Mouse (Mus musculus) hematopoietic stem cell, adult 5-6 weeks (primary cell): ENCODE data around the gene Leo1. TPM values are rescaled to one million over a fixed set of nuclear protein-coding genes. Genes with fewer than 3 reads are reported as not detected.
"Not testable (repeated sequence)": the region's sequence is repeated elsewhere in the genome, so short reads cannot be mapped to it uniquely, and the experiment has no call there.

Experiments used
- ATAC-seq, 2 experiments: fragments of 125-278 bp in 1 of 2; replicated peaks in 1 of 2; 2 replicates each; pipeline ENCODE4 v1.8.0; 2016 to 2017; ENCODE audit warnings: inconsistent platforms in 2 of 2, mild to moderate bottlenecking in 2 of 2, moderate number of reproducible peaks in 2 of 2, low read depth in 1 of 2, moderate TSS enrichment in 1 of 2; ENCODE audit not compliant: low FRiP score in 2 of 2, poor library complexity in 2 of 2, severe bottlenecking in 2 of 2, insufficient read depth in 1 of 2, low TSS enrichment in 1 of 2
- total RNA-seq: library from RNA; stranded (forward); fragments of 172-1452, 232-1000 nt; gene quantifications from 2 replicates; pipeline ENCODE4 v1.2.3, GENCODE M21; 2017

Gene Leo1
- total RNA-seq, 1 experiment from 2014 or later = 54.1 TPM

- no peak for ATAC-seq
These were observed 3.7 kb downstream of the Leo1 start for GRCm38 (mm10) chr9:75444981-75445380.

GRCm38 (mm10) chr9:75446574-75446973, 5.2 kb downstream of the Leo1 start:
- ATAC-seq = not testable (repeated sequence)

GRCm38 (mm10) chr9:75448021-75448420, 6.7 kb downstream of the Leo1 start:
- no peak for ATAC-seq

GRCm38 (mm10) chr9:75453994-75454393, 12.7 kb downstream of the Leo1 start:
- no peak for ATAC-seq

- no peak for ATAC-seq
These were observed 14.4 kb downstream of the Leo1 start for GRCm38 (mm10) chr9:75455684-75456083.

GRCm38 (mm10) chr9:75463050-75463660, 21.8 kb downstream of the Leo1 start:
- no peak for ATAC-seq

- ATAC-seq = no peak
These were observed 24.5 kb downstream of the Leo1 start for GRCm38 (mm10) chr9:75465856-75466255.

GRCm38 (mm10) chr9:75466641-75467040, 25.3 kb downstream of the Leo1 start:
- no peak for ATAC-seq

- no peak for ATAC-seq
These were observed 26.3 kb downstream of the Leo1 start for GRCm38 (mm10) chr9:75467581-75467980.

GRCm38 (mm10) chr9:75468297-75468696, 27.0 kb downstream of the Leo1 start:
- peak in 1 of 2 experiments; percentile 51; a peak in 1 of 4 replicates for ATAC-seq

- peak; percentile 91 to 93 for ATAC-seq
These were observed 35.9 kb downstream of the Leo1 start for GRCm38 (mm10) chr9:75477212-75477611.

- no peak for ATAC-seq
These were observed 37.9 kb downstream of the Leo1 start for GRCm38 (mm10) chr9:75479106-75479725.

- no peak for ATAC-seq
These were observed 39.3 kb downstream of the Leo1 start for GRCm38 (mm10) chr9:75480536-75481075.

- ATAC-seq = no peak
These were observed 43.9 kb downstream of the Leo1 start for GRCm38 (mm10) chr9:75485231-75485630.

- not testable (repeated sequence) for ATAC-seq
These were observed 46.9 kb downstream of the Leo1 start for GRCm38 (mm10) chr9:75488255-75488654.

- no peak for ATAC-seq
These were observed 53.2 kb downstream of the Leo1 start for GRCm38 (mm10) chr9:75494407-75495005.

GRCm38 (mm10) chr9:75495945-75496344, 54.6 kb downstream of the Leo1 start:
- ATAC-seq = no peak

- no peak for ATAC-seq
These were observed 57.2 kb downstream of the Leo1 start for GRCm38 (mm10) chr9:75498571-75498970.
